Mouse (Mus musculus): ENCODE measurements around the gene Flnb. TPM values are rescaled to one million over a fixed set of nuclear protein-coding genes. Genes with fewer than 3 reads are reported as not detected.

The Flnb gene
- 32.4 and 37.3 TPM in 2 replicates for polyA plus RNA-seq (2016; fragmentation: Nextera tagmentation; extraction: Ambion mirVana)

DNA sequence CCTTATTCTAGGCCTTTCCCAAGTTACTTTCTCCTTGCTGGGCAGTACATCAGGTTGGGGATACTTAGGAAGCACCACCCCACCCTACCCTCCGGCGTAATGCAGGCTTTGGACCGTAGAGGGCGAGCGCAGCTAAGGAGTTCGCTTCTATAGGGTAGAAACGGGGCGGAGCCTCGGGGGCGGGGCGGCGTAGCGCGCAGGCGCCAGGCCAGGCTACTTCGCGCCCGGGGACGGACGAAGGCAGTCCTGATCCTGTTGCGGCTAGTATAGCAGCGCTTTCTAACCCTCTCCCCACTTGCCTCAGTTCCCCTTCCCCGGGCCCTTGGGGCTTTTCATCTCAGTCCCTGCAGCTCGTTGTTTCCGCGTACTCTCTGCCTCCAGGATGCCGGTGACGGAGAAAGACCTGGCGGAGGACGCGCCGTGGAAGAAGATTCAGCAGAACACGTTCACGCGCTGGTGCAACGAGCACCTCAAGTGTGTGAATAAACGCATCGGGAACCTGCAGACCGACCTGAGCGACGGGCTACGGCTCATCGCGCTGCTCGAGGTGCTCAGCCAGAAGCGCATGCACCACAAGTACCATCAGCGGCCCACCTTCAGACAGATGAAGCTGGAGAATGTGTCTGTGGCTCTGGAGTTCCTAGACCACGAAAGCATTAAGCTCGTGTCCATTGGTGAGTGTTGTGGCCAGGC is at the start of gene Flnb:
Gene Flnb (plus strand): TSS at position 188 of the 693 bp plus-strand sequence.
- Histone ChIP-seq H3K4me1 (peaks cover 28% of the 10 kb centered on the region), H3K27me3 (0 out of 2 replicates have a peak, but pooled peaks cover 3% of the 10 kb centered on the region), H3K4me2 (replicated peaks) (peak within 1 kb of the TSS; percentile 85), H3K27ac (peak within 1 kb of the TSS; percentile 64), H3K36me3 (no peaks in the 10 kb centered on the region), H3K4me3 (peak within 1 kb of the TSS; percentile 60), H3K9me3 (replicated peaks) (no peaks in the 10 kb centered on the region), H3K9ac (peak within 1 kb of the TSS; percentile 74)
- WGBS, result under 1% methylated on average over 49 of the region's 49 CpGs
- peak; percentile 98 for ATAC-seq (ENCODE audit: low FRiP score)

DNA sequence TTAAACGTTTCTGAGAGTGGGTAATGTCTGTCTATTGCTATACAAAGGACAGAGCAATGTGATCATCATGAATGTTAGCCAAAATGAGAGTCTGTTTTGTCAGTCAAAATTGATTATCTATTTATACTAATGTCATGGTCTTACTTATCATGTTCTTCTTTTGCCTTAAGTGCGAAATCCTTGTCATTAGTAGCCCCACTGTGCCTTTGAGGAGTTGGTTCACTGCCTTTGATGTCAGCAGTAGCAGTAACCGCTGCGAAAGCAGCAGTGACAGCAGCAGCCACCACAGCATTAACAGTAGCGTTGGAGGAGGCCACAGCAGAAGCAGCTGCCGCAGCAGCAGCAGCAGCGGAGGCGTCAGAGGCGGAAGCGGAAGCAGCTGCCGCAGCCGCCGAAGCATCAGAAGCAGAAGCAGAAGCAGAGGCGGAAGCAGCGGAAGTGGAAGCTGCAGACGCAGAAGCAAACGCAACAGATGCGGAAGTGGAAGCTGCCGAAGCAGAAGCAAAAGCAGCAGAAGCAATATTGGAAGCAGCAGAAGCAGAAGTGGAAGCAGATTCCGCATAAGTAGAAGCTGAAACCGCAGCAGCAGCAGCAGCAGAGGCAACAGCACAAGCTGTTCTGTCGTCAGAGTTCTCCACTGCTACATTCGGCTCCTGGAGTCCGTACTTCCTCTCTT is 43.9 kb upstream of the Flnb start:
- Histone ChIP-seq H3K36me3 (no peaks in the 10 kb centered on the region), H3K27me3 (no peaks in the 10 kb centered on the region), H3K9ac (peak overlapping the region; percentile 36), H3K9me3 (replicated peaks) (no peaks in the 10 kb centered on the region), H3K4me2 (replicated peaks) (peak overlapping the region; percentile 48), H3K4me3 (peak overlapping the region; percentile 40), H3K4me1 (no peaks in the 10 kb centered on the region), H3K27ac (peak overlapping the region; percentile 42)
- ATAC-seq (ENCODE audit: low FRiP score), result peak; percentile 80
- WGBS, result 44% methylated on average over 24 of the region's 24 CpGs

DNA sequence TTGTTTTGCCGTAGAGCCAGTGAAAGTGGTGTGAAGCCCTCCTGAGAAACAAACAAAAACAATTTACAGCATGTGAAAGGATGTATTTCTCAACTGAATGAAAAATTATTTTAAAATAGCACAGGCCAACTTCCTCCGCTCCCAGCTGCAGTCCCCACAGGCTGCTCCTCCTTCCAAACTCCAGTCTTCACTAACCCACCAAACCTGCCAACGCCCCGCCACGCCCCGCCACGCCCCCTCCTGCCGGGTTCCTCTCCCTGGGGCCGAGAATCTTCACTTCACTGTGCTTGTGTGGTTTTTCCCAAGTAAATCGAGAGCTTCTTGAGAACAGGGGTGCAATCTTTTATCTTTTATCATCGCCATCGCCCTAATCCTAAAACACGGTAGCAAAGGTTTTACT is 31.7 kb upstream of the Flnb start:
- peaks cover under 1% of the 10 kb centered on the region for H3K4me1 ChIP-seq
- ATAC-seq (ENCODE audit: low FRiP score), result no peak
- 48% methylated on average over 13 of the region's 13 CpGs for WGBS
- no peaks in the 10 kb centered on the region for H3K9me3 ChIP-seq (replicated peaks)
- no peaks in the 10 kb centered on the region; the same call in 1 of the 2 replicates for H3K27me3 ChIP-seq
- H3K9ac ChIP-seq, result no peak overlapping the region
- no peak overlapping the region for H3K4me2 ChIP-seq (replicated peaks)
- H3K36me3 ChIP-seq, result no peaks in the 10 kb centered on the region
- no peak overlapping the region for H3K27ac ChIP-seq
- no peak overlapping the region for H3K4me3 ChIP-seq

DNA sequence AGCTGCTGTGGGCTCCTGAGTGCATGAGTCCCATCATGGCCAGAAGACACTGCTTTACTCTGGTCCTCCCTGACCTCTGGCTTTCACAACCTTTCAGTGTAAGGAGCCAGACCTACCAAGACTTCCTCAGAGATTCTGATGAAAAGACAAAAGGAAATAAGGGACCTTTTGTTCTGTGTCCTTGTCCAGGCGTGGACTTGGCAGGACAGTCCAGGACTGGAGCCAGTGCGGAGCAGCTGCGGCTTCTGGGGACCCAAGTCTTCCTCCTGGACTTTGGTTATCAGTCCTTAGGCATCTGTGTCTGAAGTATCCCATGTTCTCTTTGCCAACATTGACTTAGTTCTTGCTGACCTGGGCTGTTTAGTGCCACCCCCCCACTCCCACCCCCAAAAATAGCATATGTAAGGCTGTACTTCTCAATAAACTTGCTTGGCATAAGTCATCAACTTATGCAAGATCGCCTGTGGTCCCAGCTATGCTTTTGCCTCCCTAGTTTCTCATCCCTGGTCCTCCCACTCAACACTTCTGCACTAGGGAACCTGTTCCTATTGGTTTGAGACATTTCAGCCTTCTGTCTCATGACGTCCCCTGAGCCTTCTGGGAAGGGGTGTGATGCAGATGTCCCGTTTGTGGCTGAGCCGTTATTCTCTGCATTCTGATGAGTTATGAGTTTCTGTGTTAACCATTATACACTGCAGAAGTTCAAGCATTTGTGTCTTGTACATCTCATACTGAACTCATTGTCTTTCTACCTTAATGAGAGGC is 28.3 kb upstream of the Flnb start:
- no peak overlapping the region for H3K9ac ChIP-seq
- 81% methylated on average over 7 of the region's 7 CpGs for WGBS
- H3K9me3 ChIP-seq (replicated peaks), result no peaks in the 10 kb centered on the region
- H3K27ac ChIP-seq, result no peak overlapping the region
- H3K4me2 ChIP-seq (replicated peaks), result no peak overlapping the region
- no peak overlapping the region for H3K4me3 ChIP-seq
- peaks cover 9% of the 10 kb centered on the region for H3K4me1 ChIP-seq
- H3K36me3 ChIP-seq, result no peaks in the 10 kb centered on the region
- ATAC-seq (ENCODE audit: low FRiP score), result no peak
- peaks cover 4% of the 10 kb centered on the region for H3K27me3 ChIP-seq

DNA sequence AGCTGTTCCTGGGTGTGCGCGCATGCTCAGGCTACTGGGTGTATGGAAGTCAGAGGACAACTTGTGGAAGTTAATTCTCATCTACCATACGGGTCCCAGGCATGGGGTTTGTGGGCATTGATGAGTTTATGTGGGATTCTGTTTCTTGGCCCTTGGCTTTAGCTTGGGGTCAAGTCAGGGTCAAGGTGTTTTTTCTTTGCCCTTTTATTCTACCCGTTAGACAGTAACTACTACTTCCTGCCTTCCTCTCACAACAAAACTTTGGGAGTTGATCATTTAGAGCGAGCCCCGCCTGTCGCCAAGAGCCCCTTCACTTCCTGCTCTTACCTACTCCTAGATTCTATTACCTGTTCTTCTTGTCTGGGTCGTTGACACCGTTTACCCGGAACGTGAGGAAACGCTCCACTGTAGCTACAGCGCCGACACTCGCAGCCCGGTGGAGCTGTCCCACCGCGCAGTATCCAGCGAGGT is 26.7 kb upstream of the Flnb start:
- H3K27me3 ChIP-seq, result peaks cover 4% of the 10 kb centered on the region
- ATAC-seq (ENCODE audit: low FRiP score), result peak; percentile 31; the same call in 1 of the 2 replicates

DNA sequence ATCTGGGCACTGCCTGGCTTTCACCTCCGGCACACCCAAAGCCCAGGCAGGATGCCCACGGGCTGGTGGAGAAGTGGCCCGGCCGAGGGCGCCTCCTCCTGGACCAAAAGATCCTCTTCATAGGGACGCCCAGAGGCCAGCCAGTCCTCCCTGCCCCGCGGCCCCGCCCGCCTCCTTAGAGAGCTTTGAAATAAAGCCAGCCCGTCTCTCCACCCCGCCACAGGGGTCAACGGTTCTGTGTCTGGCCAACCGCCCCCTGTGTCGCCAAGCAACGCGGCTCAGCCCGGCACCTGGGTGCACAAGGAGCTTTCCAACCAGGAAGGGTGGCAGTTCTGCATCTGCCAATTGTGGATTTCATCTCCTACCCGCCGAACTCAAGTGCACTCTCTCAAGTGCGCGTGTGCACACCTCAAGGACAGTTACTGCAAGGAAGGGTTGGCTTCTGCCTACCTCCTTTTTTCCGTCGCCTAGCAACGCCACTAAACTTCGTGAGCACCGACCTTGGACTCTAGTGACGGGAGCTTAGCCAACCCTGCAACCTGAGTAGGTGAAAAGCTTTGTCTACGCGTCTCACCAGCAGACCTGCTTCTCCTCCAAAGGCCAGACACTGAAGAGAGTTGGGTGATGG is 26.1 kb upstream of the Flnb start, which contains the start of gene Gm26661:
Gene Gm26661 (plus strand): TSS at position 56 of the 628 bp plus-strand sequence.
- ATAC-seq (ENCODE audit: low FRiP score), result peak; percentile 80
- Histone ChIP-seq H3K36me3 (no peaks in the 10 kb centered on the region), H3K27me3 (peaks cover 4% of the 10 kb centered on the region), H3K9me3 (replicated peaks) (no peaks in the 10 kb centered on the region), H3K9ac (peak within 1 kb of the TSS; percentile 58), H3K4me1 (peaks cover 9% of the 10 kb centered on the region), H3K4me2 (replicated peaks) (peak within 1 kb of the TSS; percentile 82), H3K27ac (no peak within 1 kb of the TSS), H3K4me3 (peak within 1 kb of the TSS; percentile 39)
- 2% methylated on average over 30 of the region's 30 CpGs for WGBS

More for the DNA sequence above, 26.7 kb upstream of the Flnb start:
- peaks cover 9% of the 10 kb centered on the region for H3K4me1 ChIP-seq
- H3K4me2 ChIP-seq (replicated peaks), result peak overlapping the region; percentile 82
- H3K27ac ChIP-seq, result no peak overlapping the region
- no peaks in the 10 kb centered on the region for H3K36me3 ChIP-seq
- 14% methylated on average over 19 of the region's 19 CpGs for WGBS
- H3K4me3 ChIP-seq, result peak overlapping the region; percentile 39
- H3K9me3 ChIP-seq (replicated peaks), result no peaks in the 10 kb centered on the region
- H3K9ac ChIP-seq, result peak overlapping the region; percentile 58

DNA sequence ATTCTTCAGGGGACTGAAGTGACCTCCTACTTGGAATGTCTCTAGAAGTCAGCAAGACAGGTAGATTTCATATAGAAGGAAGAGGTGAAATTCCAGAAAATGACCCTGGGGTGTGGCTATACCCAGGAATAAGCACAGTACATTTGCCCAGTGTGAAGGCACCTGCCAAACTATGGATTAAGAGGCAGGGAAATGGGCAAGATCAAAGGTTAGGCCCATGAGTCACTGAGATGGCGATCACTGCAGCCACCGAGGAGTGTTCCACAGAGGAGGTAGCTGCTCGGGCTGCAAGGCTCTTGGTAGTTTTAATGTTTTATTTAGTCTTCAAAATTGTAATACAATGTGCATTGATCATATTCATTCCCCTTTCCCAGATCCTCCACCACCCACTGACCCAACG is 21.8 kb upstream of the Flnb start:
- Histone ChIP-seq H3K36me3 (no peaks in the 10 kb centered on the region), H3K9me3 (replicated peaks) (0 out of 2 replicates have a peak, but pooled peaks cover 4% of the 10 kb centered on the region), H3K27me3 (peaks cover 4% of the 10 kb centered on the region), H3K4me2 (replicated peaks) (no peak overlapping the region), H3K4me1 (peaks cover 9% of the 10 kb centered on the region), H3K4me3 (no peak overlapping the region), H3K27ac (no peak overlapping the region), H3K9ac (no peak overlapping the region)
- ATAC-seq (ENCODE audit: low FRiP score), result no peak
- WGBS, result 89% methylated on average over 4 of the region's 4 CpGs

DNA sequence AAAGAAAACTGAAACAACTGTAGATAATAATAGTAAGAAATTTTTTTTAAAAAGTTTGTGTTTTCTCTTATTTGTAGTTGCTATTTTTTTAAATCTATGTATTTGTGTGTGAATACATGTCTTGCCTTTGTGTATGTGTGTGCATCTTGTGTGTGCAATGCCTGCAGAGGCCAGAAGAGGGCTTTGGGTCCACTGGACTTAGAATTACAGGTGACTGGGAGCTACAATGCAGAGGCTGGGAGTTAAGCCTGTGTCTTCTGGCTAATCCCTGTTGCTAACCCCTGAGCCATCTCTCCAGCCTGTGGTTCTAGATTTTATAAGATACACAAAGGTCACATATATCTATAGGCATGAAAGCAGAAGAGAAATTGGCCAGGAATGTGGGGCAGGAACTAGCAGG is 17.1 kb upstream of the Flnb start:
- no peak overlapping the region for H3K4me3 ChIP-seq
- no peaks in the 10 kb centered on the region for H3K27me3 ChIP-seq
- no peaks in the 10 kb centered on the region for H3K4me1 ChIP-seq
- H3K4me2 ChIP-seq (replicated peaks), result no peak overlapping the region
- H3K27ac ChIP-seq, result no peak overlapping the region
- H3K9ac ChIP-seq, result no peak overlapping the region
- no peaks in the 10 kb centered on the region for H3K36me3 ChIP-seq
- no peak for ATAC-seq (ENCODE audit: low FRiP score)
- 0 out of 2 replicates have a peak, but pooled peaks cover 6% of the 10 kb centered on the region for H3K9me3 ChIP-seq (replicated peaks)

DNA sequence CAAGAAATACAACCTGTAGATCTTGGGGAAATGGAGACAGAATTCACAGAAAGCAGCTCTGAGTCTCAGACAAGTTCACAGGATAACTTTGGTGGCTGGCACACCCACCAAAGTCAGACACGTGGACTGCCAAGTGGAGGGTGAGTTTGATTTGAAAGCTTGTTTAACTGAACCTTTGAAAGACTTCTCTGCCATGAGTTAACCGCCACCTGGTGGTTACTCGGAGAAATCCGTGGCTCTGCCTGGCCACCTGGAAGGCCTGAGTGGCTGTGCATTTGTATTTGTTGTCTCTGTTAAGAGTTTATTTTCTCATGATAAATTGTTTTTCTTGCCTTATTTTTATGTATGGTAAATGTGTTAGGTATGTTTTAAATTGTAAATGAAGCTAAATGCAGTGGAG is 15.9 kb upstream of the Flnb start:
- H3K4me1 ChIP-seq, result no peaks in the 10 kb centered on the region
- H3K27ac ChIP-seq, result no peak overlapping the region
- no peaks in the 10 kb centered on the region for H3K36me3 ChIP-seq
- 10% methylated on average over 4 of the region's 4 CpGs for WGBS
- H3K9ac ChIP-seq, result no peak overlapping the region
- H3K4me3 ChIP-seq, result no peak overlapping the region
- no peak for ATAC-seq (ENCODE audit: low FRiP score)
- H3K9me3 ChIP-seq (replicated peaks), result 0 out of 2 replicates have a peak, but pooled peaks cover 6% of the 10 kb centered on the region
- no peak overlapping the region for H3K4me2 ChIP-seq (replicated peaks)
- no peaks in the 10 kb centered on the region for H3K27me3 ChIP-seq

DNA sequence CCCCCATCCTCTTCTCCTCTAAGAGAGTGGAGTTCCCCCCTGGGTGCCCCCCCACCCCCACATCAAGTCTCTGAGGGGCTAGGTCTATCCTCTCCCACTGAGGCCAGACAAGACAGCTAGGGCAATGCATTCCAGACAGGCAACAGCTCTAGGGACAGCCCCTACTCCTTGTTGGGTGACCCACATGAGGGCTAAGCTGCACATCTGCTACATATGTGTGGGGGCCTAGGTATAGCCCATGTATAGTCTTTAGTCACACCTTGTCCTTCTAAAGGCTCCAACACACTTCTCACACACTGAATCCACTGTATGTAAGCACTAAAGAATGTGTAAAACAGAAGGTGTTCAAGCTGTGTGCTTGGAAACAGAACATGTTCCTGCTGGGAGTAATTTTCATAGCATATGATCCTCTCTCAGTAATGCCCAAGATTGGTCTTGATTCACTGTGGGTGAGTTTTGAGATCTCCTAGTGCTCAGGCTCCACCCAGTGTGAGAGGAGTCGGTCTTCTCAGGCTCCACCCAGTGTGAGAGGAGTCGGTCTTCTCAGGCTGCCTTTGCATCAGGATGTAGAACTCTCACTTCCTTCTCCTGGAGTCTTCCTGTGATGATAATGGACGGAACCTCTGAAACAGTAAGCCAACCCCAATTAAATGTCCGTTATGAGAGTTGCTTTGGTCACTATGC is 13.7 kb upstream of the Flnb start:
- no peak overlapping the region for H3K4me2 ChIP-seq (replicated peaks)
- H3K9me3 ChIP-seq (replicated peaks), result 0 out of 2 replicates have a peak, but pooled peaks cover 6% of the 10 kb centered on the region
- 56% methylated on average over 4 of the region's 4 CpGs for WGBS
- no peaks in the 10 kb centered on the region for H3K36me3 ChIP-seq
- no peak overlapping the region for H3K27ac ChIP-seq
- no peak overlapping the region for H3K4me3 ChIP-seq
- ATAC-seq (ENCODE audit: low FRiP score), result no peak
- H3K9ac ChIP-seq, result no peak overlapping the region
- no peaks in the 10 kb centered on the region for H3K4me1 ChIP-seq
- H3K27me3 ChIP-seq, result no peaks in the 10 kb centered on the region

DNA sequence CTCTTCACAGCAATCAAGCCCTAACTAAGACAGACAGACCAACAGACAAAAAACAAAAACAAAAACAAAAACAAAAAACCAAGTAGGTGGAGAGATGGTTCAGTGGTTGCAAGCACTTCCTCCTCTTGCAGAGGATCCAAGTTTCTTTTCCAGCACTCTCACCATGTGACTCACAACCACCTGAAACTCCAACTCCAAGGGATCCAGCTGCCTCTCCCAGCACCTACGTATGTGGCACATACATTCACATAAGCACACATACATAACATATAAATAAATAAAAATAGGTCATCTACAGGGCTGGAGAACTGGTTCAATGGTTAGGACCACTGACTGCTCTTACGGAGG is 13.2 kb upstream of the Flnb start:
- no peak for ATAC-seq (ENCODE audit: low FRiP score)
- H3K4me3 ChIP-seq, result no peak overlapping the region
- H3K4me1 ChIP-seq, result no peaks in the 10 kb centered on the region
- no peak overlapping the region for H3K9ac ChIP-seq
- no peaks in the 10 kb centered on the region for H3K36me3 ChIP-seq
- no peaks in the 10 kb centered on the region for H3K27me3 ChIP-seq
- WGBS, result 93% methylated on average over 2 of the region's 2 CpGs
- H3K27ac ChIP-seq, result no peak overlapping the region
- 0 out of 2 replicates have a peak, but pooled peaks cover 6% of the 10 kb centered on the region for H3K9me3 ChIP-seq (replicated peaks)
- H3K4me2 ChIP-seq (replicated peaks), result no peak overlapping the region

Measured in hindbrain, embryonic 12.5 days (tissue).